Mouse (Mus musculus): ENCODE data around the gene Cradd. TPM values are rescaled to one million over a fixed set of nuclear protein-coding genes. Genes with fewer than 3 reads are reported as not detected.

Gene Cradd
- total RNA-seq (2012; rRNA removed) (1.9 and 2.5 TPM in 2 replicates), polyA plus RNA-seq (2012; ENCODE audit: insufficient read depth in 1 of 2, insufficient read length in 2 of 2, low read depth in 1 of 2, low replicate concordance in 2 of 2, missing spikeins in 1 of 2) (1 to 10 TPM in 1 of 2 experiments, not detected in 1; 9.0 TPM)

GRCm38 (mm10) chr10:95323393-95324277, at the start of gene Cradd:
Gene Cradd (minus strand): TSS chr10:95324133.
- Histone ChIP-seq H3K4me1 (ENCODE audit: control insufficient read depth in 1 of 2, insufficient read depth in 2 of 2, low read length in 2 of 2) (peaks cover 0 to 9% of the 10 kb centered on the region in 2 experiments; a peak in 3 of 4 replicates), H3K9ac (ENCODE audit: control insufficient read depth, low read depth, low read length, poor library complexity, severe bottlenecking) (peak within 1 kb of the TSS; percentile 92), H3K27ac (ENCODE audit: control insufficient read depth, low read depth, low read length) (peak within 1 kb of the TSS; percentile 95), H3K36me3 (ENCODE audit: control insufficient read depth in 1 of 2, insufficient read depth in 2 of 2, low read length in 2 of 2) (peaks cover 0 to 4% of the 10 kb centered on the region in 2 experiments; a peak in 2 of 4 replicates), H3K4me3 (ENCODE audit: control insufficient read depth in 1 of 2, insufficient read depth in 1 of 2, low read depth in 2 of 2, low read length in 2 of 2) (peak within 1 kb of the TSS; percentile 67 to 86), H3K79me2 (ENCODE audit: control insufficient read depth, insufficient read depth, low read length, poor library complexity) (peaks cover 2% of the 10 kb centered on the region; the same call in 1 of the 2 replicates), H3K27me3 (ENCODE audit: control insufficient read depth in 1 of 2, insufficient read depth in 2 of 2, low read length in 2 of 2) (no peaks in the 10 kb centered on the region), H3K9me3 (replicated peaks; ENCODE audit: insufficient read depth, low read length) (no peaks in the 10 kb centered on the region)
- DNase-seq (ENCODE audit: low read depth, low spot score): peak; percentile 97
- peak; percentile 73 for TF ChIP-seq NRF1 (IDR thresholded peaks at IDR 0.05; ENCODE audit: insufficient read depth, low read depth, low read length, poor library complexity, severe bottlenecking)
- TF ChIP-seq MYC (IDR thresholded peaks at IDR 0.05; ENCODE audit: low read depth, low read length): peak; percentile 65; the same call in 1 of the 2 replicates
- peak; percentile 84 for TF ChIP-seq E2F4 (IDR thresholded peaks at IDR 0.05; ENCODE audit: borderline replicate concordance, low read depth, low read length)
- peak; percentile 96 for TF ChIP-seq ELF1 (IDR thresholded peaks at IDR 0.05; ENCODE audit: low read depth, low read length)
- peak; percentile 71 for TF ChIP-seq ETS1 (IDR thresholded peaks at IDR 0.05; ENCODE audit: low read depth, low read length)
- TF ChIP-seq CHD1 (IDR thresholded peaks at IDR 0.05; ENCODE audit: low read depth, low read length): no peak
- TF ChIP-seq NELFE (IDR thresholded peaks at IDR 0.05; ENCODE audit: low read depth, low read length): 0 out of 2 replicates have a peak, but pooled peaks have one; percentile 44
- no peak; a peak in 1 of 4 replicates for TF ChIP-seq EP300 (IDR thresholded peaks at IDR 0.05; ENCODE audit: low read depth in 1 of 2, low read length in 2 of 2)
- TF ChIP-seq TCF12 (IDR thresholded peaks at IDR 0.05; ENCODE audit: low read depth, low read length): peak; percentile 64
- TF ChIP-seq CHD2 (IDR thresholded peaks at IDR 0.05; ENCODE audit: low read length): peak; percentile 7; the same call in 1 of the 2 replicates
- TF ChIP-seq ZC3H11A (IDR thresholded peaks at IDR 0.05; ENCODE audit: low read depth, low read length): no peak
- peak; percentile 90 for TF ChIP-seq KAT2A (conservative IDR thresholded peaks at IDR 0.05; ENCODE audit: low read depth, low read length)
- peak; percentile 61; the same call in 1 of the 2 replicates for TF ChIP-seq POLR2AphosphoS2 (IDR thresholded peaks at IDR 0.05; ENCODE audit: low read length)
- TF ChIP-seq MAX (IDR thresholded peaks at IDR 0.05; ENCODE audit: low read length): peak; percentile 65
- no peak for TF ChIP-seq POLR2AphosphoS5 (IDR thresholded peaks at IDR 0.05; ENCODE audit: borderline replicate concordance, low read depth, low read length)
- TF ChIP-seq MXI1 (IDR thresholded peaks at IDR 0.05; ENCODE audit: low read depth, low read length): peak; percentile 78
- TF ChIP-seq GATA1 (IDR thresholded peaks at IDR 0.05; ENCODE audit: low read depth, low read length): no peak
- no peak for TF ChIP-seq MEF2A (IDR thresholded peaks at IDR 0.05; ENCODE audit: extremely low read depth, insufficient replicate concordance, low read depth, low read length, poor library complexity, severe bottlenecking)
- peak; percentile 99 for TF ChIP-seq HCFC1 (IDR thresholded peaks at IDR 0.05; ENCODE audit: low read depth, low read length)
- no peak for TF ChIP-seq ZKSCAN1 (IDR thresholded peaks at IDR 0.05; ENCODE audit: low read depth, low read length)
- TF ChIP-seq BHLHE40 (IDR thresholded peaks at IDR 0.05; ENCODE audit: borderline replicate concordance, low read depth, low read length): no peak
- TF ChIP-seq USF1 (IDR thresholded peaks at IDR 0.05; ENCODE audit: low read depth, low read length): no peak
- peak; percentile 65 for TF ChIP-seq SIN3A (IDR thresholded peaks at IDR 0.05; ENCODE audit: low read length)
- no peak for TF ChIP-seq TAL1 (IDR thresholded peaks at IDR 0.05; ENCODE audit: low read length)
- no peak for TF ChIP-seq MAFK (IDR thresholded peaks at IDR 0.05; ENCODE audit: borderline replicate concordance, low read depth, low read length)
- peak; percentile 98 for TF ChIP-seq RCOR1 (IDR thresholded peaks at IDR 0.05; ENCODE audit: low read depth, low read length)
- peak; percentile 90 for TF ChIP-seq TBP (IDR thresholded peaks at IDR 0.05; ENCODE audit: low read depth, low read length)
- TF ChIP-seq JUND (IDR thresholded peaks at IDR 0.05; ENCODE audit: low read depth, low read length): no peak
- TF ChIP-seq MAZ (IDR thresholded peaks at IDR 0.05; ENCODE audit: low read depth, low read length): 0 out of 2 replicates have a peak, but pooled peaks have one; percentile 67
- TF ChIP-seq POLR2A (IDR thresholded peaks at IDR 0.05; ENCODE audit: control insufficient read depth in 1 of 2, insufficient read depth in 1 of 2, low read depth in 1 of 2, low read length in 2 of 2, poor library complexity in 1 of 2): peak; percentile 66 to 67
- TF ChIP-seq ZNF384 (IDR thresholded peaks at IDR 0.05; ENCODE audit: low read depth, low read length): peak; percentile 97
- 0 out of 2 replicates have a peak, but pooled peaks have one; percentile 64 for TF ChIP-seq ZMIZ1 (IDR thresholded peaks at IDR 0.05; ENCODE audit: low read depth, low read length)
- TF ChIP-seq UBTF (IDR thresholded peaks at IDR 0.05; ENCODE audit: borderline replicate concordance, insufficient read depth, low read depth, low read length): 0 out of 2 replicates have a peak, but pooled peaks have one; percentile 5
